Mouse (Mus musculus) neutrophil, adult 5-6 weeks (primary cell): Measurements from ENCODE around the gene Rbm25. TPM values are rescaled to one million over a fixed set of nuclear protein-coding genes. Genes with fewer than 3 reads are reported as not detected.
"Not testable (repeated sequence)": the region's sequence is repeated elsewhere in the genome, so short reads cannot be mapped to it uniquely, and the experiment has no call there.

Experiments
- ATAC-seq: fragments of 151-379, 151-347 bp; 2 replicates; pipeline ENCODE4 v1.8.0; 2017; ENCODE audit warnings: mild to moderate bottlenecking, moderate TSS enrichment; ENCODE audit not compliant: insufficient number of reproducible peaks, poor library complexity, low FRiP score, severe bottlenecking; ENCODE audit errors: extremely low read depth
- total RNA-seq: library from RNA; stranded (forward); fragments of 200-1000 nt; gene quantifications from 2 replicates; pipeline ENCODE4 v1.2.3, GENCODE M21; 2017

The Rbm25 gene
- total RNA-seq: 366 and 407 TPM in 2 replicates

GRCm38 (mm10) chr12:83630936-83631335 lies at the start of gene Rbm25:
Rbm25 (plus strand) TSS chr12:83631236.
- ATAC-seq: not testable (repeated sequence)

GRCm38 (mm10) chr12:83582106-83582505 lies 48.9 kb upstream of the Rbm25 start:
- no peak for ATAC-seq

GRCm38 (mm10) chr12:83582747-83583146 lies 48.3 kb upstream of the Rbm25 start:
- no peak for ATAC-seq

GRCm38 (mm10) chr12:83586628-83587027 lies 44.4 kb upstream of the Rbm25 start:
- no peak for ATAC-seq

GRCm38 (mm10) chr12:83591754-83592501 lies 39.1 kb upstream of the Rbm25 start:
- ATAC-seq: no peak

GRCm38 (mm10) chr12:83594454-83595040 lies 36.5 kb upstream of the Rbm25 start:
- no peak for ATAC-seq

GRCm38 (mm10) chr12:83596191-83596954 lies 34.7 kb upstream of the Rbm25 start:
- ATAC-seq: no peak

- peak; percentile 92 for ATAC-seq
These were observed 34.0 kb upstream of the Rbm25 start, which contains the start of gene Zfyve1 for GRCm38 (mm10) chr12:83597025-83597501. Zfyve1 (minus strand) TSS chr12:83597222.

- no peak for ATAC-seq
These were observed 33.2 kb upstream of the Rbm25 start for GRCm38 (mm10) chr12:83597881-83598280.

GRCm38 (mm10) chr12:83602285-83602684 lies 28.8 kb upstream of the Rbm25 start:
- ATAC-seq: no peak

GRCm38 (mm10) chr12:83606411-83606810 lies 24.6 kb upstream of the Rbm25 start:
- ATAC-seq: not testable (repeated sequence)

GRCm38 (mm10) chr12:83617261-83617660 lies 13.8 kb upstream of the Rbm25 start:
- ATAC-seq: peak; percentile 69; the same call in 1 of the 2 replicates

GRCm38 (mm10) chr12:83618981-83619380 lies 12.1 kb upstream of the Rbm25 start:
- ATAC-seq: no peak

GRCm38 (mm10) chr12:83620694-83621093 lies 10.3 kb upstream of the Rbm25 start:
- 0 out of 2 replicates have a peak, but pooled peaks have one; percentile 16 for ATAC-seq

- ATAC-seq: no peak
These were observed 8.8 kb upstream of the Rbm25 start for GRCm38 (mm10) chr12:83622031-83622755.

GRCm38 (mm10) chr12:83624321-83624720 lies 6.7 kb upstream of the Rbm25 start:
- ATAC-seq: no peak

- peak; percentile 100 for ATAC-seq
These were observed 975 bp downstream of the Rbm25 start for GRCm38 (mm10) chr12:83631743-83632679.

- no peak for ATAC-seq
These were observed 1.6 kb downstream of the Rbm25 start for GRCm38 (mm10) chr12:83632680-83633025.
